Mouse (Mus musculus): ENCODE results near the gene Dcdc2a. TPM values are rescaled to one million over a fixed set of nuclear protein-coding genes. Genes with fewer than 3 reads are reported as not detected.

Dcdc2a gene
- polyA plus RNA-seq, 1 experiment from 2014 or later = 0.13 TPM

DNA sequence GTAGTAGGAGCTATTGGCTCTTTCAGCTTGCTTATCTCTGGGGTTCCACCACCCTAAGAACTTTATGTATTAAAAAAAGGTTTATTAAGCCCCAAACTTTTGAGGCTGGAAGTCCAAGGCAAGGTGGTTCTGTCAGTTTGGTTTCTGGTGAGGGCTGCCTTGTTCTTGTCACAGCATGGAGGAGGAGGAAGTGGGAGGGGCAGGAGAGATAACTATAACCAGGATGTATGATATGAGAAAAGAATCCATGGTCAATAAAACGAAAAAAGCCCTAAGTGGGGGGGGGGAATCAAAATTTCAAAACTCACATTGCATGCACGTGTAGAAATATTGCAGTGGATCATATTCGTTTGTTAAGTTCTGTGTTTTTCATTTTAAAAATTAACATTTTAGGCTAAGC lies 32.7 kb upstream of the Dcdc2a start:
- no peak overlapping the region for H3K4me2 ChIP-seq (replicated peaks; ENCODE audit: low read depth)
- H3K4me1 ChIP-seq (replicated peaks; ENCODE audit: control insufficient read depth, insufficient read depth, low read length) = peaks cover 5% of the 10 kb centered on the region; the same call in 1 of the 2 replicates
- ATAC-seq = no peak
- H3K9me3 ChIP-seq (ENCODE audit: control insufficient read depth) = no peaks in the 10 kb centered on the region
- no peak overlapping the region for H3K9ac ChIP-seq (ENCODE audit: low read depth, low read length)
- no peak for TF ChIP-seq CTCF (IDR thresholded peaks at IDR 0.05; ENCODE audit: low read depth)
- H3K27me3 ChIP-seq (replicated peaks; ENCODE audit: control insufficient read depth, insufficient read depth, low read length) = no peaks in the 10 kb centered on the region
- H3K27ac ChIP-seq (ENCODE audit: low read depth, low read length) = no peak overlapping the region
- 58% methylated on average over 3 of the region's 3 CpGs for WGBS
- H3K4me3 ChIP-seq (ENCODE audit: low read depth, low read length) = no peak overlapping the region
- no peaks in the 10 kb centered on the region for H3K36me3 ChIP-seq (ENCODE audit: control insufficient read depth, insufficient read depth)

GRCm38 (mm10) chr13:25024655-25025054 lies 31.1 kb upstream of the Dcdc2a start:
- Histone ChIP-seq H3K9me3 (ENCODE audit: control insufficient read depth) (no peaks in the 10 kb centered on the region), H3K4me3 (ENCODE audit: low read depth, low read length) (no peak overlapping the region), H3K36me3 (ENCODE audit: control insufficient read depth, insufficient read depth) (no peaks in the 10 kb centered on the region), H3K4me2 (replicated peaks; ENCODE audit: low read depth) (no peak overlapping the region), H3K27ac (ENCODE audit: low read depth, low read length) (no peak overlapping the region), H3K4me1 (replicated peaks; ENCODE audit: control insufficient read depth, insufficient read depth, low read length) (no peaks in the 10 kb centered on the region), H3K27me3 (replicated peaks; ENCODE audit: control insufficient read depth, insufficient read depth, low read length) (no peaks in the 10 kb centered on the region), H3K9ac (ENCODE audit: low read depth, low read length) (no peak overlapping the region)
- WGBS = 41% methylated on average over 2 of the region's 2 CpGs
- TF ChIP-seq CTCF (IDR thresholded peaks at IDR 0.05; ENCODE audit: low read depth) = peak; percentile 60
- ATAC-seq = no peak

- H3K4me3 ChIP-seq (ENCODE audit: low read depth, low read length) = no peak overlapping the region
- no peaks in the 10 kb centered on the region for H3K9me3 ChIP-seq (ENCODE audit: control insufficient read depth)
- no peak for ATAC-seq
- 49% methylated on average over 6 of the region's 6 CpGs for WGBS
- no peaks in the 10 kb centered on the region for H3K36me3 ChIP-seq (ENCODE audit: control insufficient read depth, insufficient read depth)
- H3K27ac ChIP-seq (ENCODE audit: low read depth, low read length) = no peak overlapping the region
- H3K27me3 ChIP-seq (replicated peaks; ENCODE audit: control insufficient read depth, insufficient read depth, low read length) = no peaks in the 10 kb centered on the region
- H3K4me1 ChIP-seq (replicated peaks; ENCODE audit: control insufficient read depth, insufficient read depth, low read length) = no peaks in the 10 kb centered on the region
- H3K9ac ChIP-seq (ENCODE audit: low read depth, low read length) = no peak overlapping the region
- no peak for TF ChIP-seq CTCF (IDR thresholded peaks at IDR 0.05; ENCODE audit: low read depth)
- H3K4me2 ChIP-seq (replicated peaks; ENCODE audit: low read depth) = 0 out of 2 replicates have a peak overlapping the region, but pooled peaks have one; percentile 3
Observed at GRCm38 (mm10) chr13:25026409-25027113, 29.2 kb upstream of the Dcdc2a start.

DNA sequence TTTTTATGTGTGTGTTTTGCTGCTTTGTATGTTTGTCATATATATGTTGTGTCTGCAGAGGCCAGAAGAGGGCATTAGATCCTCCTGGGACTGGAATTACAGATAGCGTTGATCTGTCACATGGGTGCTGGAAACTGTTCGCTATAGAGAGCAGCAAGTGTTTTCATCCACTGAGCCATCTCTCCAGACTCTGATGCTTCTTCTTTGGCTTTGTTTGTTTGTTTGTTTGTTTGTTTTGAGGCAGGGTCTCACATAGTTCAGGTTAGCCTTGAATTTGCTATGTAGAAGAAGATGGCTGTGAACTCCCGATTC lies 28.7 kb upstream of the Dcdc2a start:
- Histone ChIP-seq H3K27ac (ENCODE audit: low read depth, low read length) (no peak overlapping the region), H3K36me3 (ENCODE audit: control insufficient read depth, insufficient read depth) (no peaks in the 10 kb centered on the region), H3K4me3 (ENCODE audit: low read depth, low read length) (no peak overlapping the region), H3K9me3 (ENCODE audit: control insufficient read depth) (no peaks in the 10 kb centered on the region), H3K4me2 (replicated peaks; ENCODE audit: low read depth) (0 out of 2 replicates have a peak overlapping the region, but pooled peaks have one; percentile 3), H3K4me1 (replicated peaks; ENCODE audit: control insufficient read depth, insufficient read depth, low read length) (no peaks in the 10 kb centered on the region), H3K9ac (ENCODE audit: low read depth, low read length) (no peak overlapping the region), H3K27me3 (replicated peaks; ENCODE audit: control insufficient read depth, insufficient read depth, low read length) (no peaks in the 10 kb centered on the region)
- ATAC-seq = no peak
- 57% methylated on average over 3 of the region's 3 CpGs for WGBS
- TF ChIP-seq CTCF (IDR thresholded peaks at IDR 0.05; ENCODE audit: low read depth) = peak; percentile 33

DNA sequence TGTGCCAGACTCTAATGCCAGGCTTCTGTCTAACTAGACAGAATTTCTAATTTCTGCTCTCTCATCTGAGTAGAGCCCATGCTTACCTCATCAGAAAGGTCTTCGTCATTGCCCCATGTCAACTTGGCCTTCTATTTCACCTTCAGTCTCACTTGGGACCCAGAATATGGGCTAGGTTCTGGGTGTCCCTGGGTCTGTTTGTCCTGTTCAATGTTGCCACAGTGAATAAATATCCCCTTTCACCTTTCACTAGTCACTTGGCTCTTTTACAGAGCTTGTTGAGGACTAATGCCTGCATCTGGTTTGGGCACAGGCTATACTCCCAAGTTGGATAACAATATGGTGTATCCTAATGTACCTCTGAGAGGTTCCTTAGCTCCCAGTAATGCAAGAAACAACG lies 16.3 kb upstream of the Dcdc2a start:
- Histone ChIP-seq H3K4me2 (replicated peaks; ENCODE audit: low read depth) (no peak overlapping the region), H3K4me3 (ENCODE audit: low read depth, low read length) (no peak overlapping the region), H3K27me3 (replicated peaks; ENCODE audit: control insufficient read depth, insufficient read depth, low read length) (no peaks in the 10 kb centered on the region), H3K4me1 (replicated peaks; ENCODE audit: control insufficient read depth, insufficient read depth, low read length) (no peaks in the 10 kb centered on the region), H3K9ac (ENCODE audit: low read depth, low read length) (no peak overlapping the region), H3K36me3 (ENCODE audit: control insufficient read depth, insufficient read depth) (no peaks in the 10 kb centered on the region), H3K9me3 (ENCODE audit: control insufficient read depth) (no peaks in the 10 kb centered on the region), H3K27ac (ENCODE audit: low read depth, low read length) (no peak overlapping the region)
- TF ChIP-seq CTCF (IDR thresholded peaks at IDR 0.05; ENCODE audit: low read depth) = no peak
- WGBS = 83% methylated on average over 2 of the region's 2 CpGs
- ATAC-seq = no peak

GRCm38 (mm10) chr13:25052671-25053070 lies 3.1 kb upstream of the Dcdc2a start:
- Histone ChIP-seq H3K36me3 (ENCODE audit: control insufficient read depth, insufficient read depth) (no peaks in the 10 kb centered on the region), H3K4me2 (replicated peaks; ENCODE audit: low read depth) (no peak overlapping the region), H3K9me3 (ENCODE audit: control insufficient read depth) (no peaks in the 10 kb centered on the region), H3K4me1 (replicated peaks; ENCODE audit: control insufficient read depth, insufficient read depth, low read length) (no peaks in the 10 kb centered on the region; the same call in 1 of the 2 replicates), H3K27me3 (replicated peaks; ENCODE audit: control insufficient read depth, insufficient read depth, low read length) (peaks cover 18% of the 10 kb centered on the region; the same call in 1 of the 2 replicates), H3K4me3 (ENCODE audit: low read depth, low read length) (no peak overlapping the region), H3K9ac (ENCODE audit: low read depth, low read length) (no peak overlapping the region), H3K27ac (ENCODE audit: low read depth, low read length) (no peak overlapping the region)
- no peak for ATAC-seq
- TF ChIP-seq CTCF (IDR thresholded peaks at IDR 0.05; ENCODE audit: low read depth) = no peak
- 86% methylated on average over 5 of the region's 5 CpGs for WGBS
